ENCODE assay signal across 9 mouse cellular contexts in the genomic region with DNA sequence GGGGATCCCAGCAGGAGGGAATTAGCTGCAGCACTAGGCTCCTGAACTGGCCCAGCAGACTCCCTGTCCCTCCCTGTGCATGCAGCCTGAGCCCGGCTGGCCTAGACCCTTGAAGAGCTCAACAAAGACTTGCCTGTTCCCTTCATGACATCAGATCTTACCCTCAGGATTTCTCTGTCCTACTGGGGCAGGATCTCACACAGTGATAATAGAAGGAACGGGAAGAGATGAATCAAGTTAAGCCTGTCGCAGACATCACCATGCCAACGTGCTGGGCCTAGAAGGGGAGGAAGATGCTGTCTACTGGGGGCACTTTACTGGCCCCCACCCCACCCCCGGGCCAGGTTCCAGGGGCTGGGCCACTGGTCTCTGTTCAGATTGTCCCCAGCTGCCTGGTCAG. TPM values are rescaled to one million over a fixed set of nuclear protein-coding genes. Genes with fewer than 3 reads are reported as not detected.
DNase-seq lines count a peak whose midpoint lies in the region; ATAC-seq and TF ChIP-seq lines count a peak whose summit lies in the region.
"Had no signal": no experiment of that assay in that cellular context is flagged by ENCODE, and none has a peak within 500 bp of the region (broad histone marks: within the 10 kb centered on the region; RNA-seq: fewer than 3 reads in every experiment).

No protein-coding gene starts in this region.

- DNase-seq in left cerebral cortex, adult 2 months (ENCODE audit: extremely low spot score in 1 of 2, low spot score in 2 of 2), result no peak
- DNase-seq in left cerebral cortex, postnatal 25 days (ENCODE audit: low spot score in 2 of 2), result no peak
- DNase-seq in forebrain, embryonic 11.5 days (ENCODE audit: low spot score), result peak; percentile 60
- DNase-seq in cerebellum, postnatal 36 days, result no peak
- no peak for DNase-seq in adrenal gland, adult (ENCODE audit: inconsistent age in 2 of 2, low spot score in 1 of 2)

- intact Hi-C loops in left cerebral cortex, adult 2 months (cut with DNase I), result no loop called here
- intact Hi-C loops in left cerebral cortex, postnatal 25 days (cut with DNase I), result loop anchor here (2.0 kb wide), 1 partner anchor 52 kb away; a partner anchor contains a TSS

- no peaks in the 10 kb centered on the region for H3K36me3 ChIP-seq in forebrain, embryonic 11.5 days (ENCODE audit: control insufficient read depth, insufficient read depth, low read length)
- H3K36me3 ChIP-seq in hindbrain, embryonic 15.5 days, result no peaks in the 10 kb centered on the region
- no peaks in the 10 kb centered on the region for H3K36me3 ChIP-seq in neural tube, embryonic 15.5 days
- H3K36me3 ChIP-seq: G1E had no signal

- peaks cover 6% of the 10 kb centered on the region; the same call in 1 of the 2 replicates for H3K4me1 ChIP-seq in forebrain, embryonic 11.5 days (replicated peaks; ENCODE audit: control insufficient read depth, insufficient read depth, low read length)
- peaks cover 36% of the 10 kb centered on the region for H3K4me1 ChIP-seq in hindbrain, embryonic 15.5 days (replicated peaks)
- H3K4me1 ChIP-seq in neural tube, embryonic 15.5 days, result peaks cover 43% of the 10 kb centered on the region

- no peak for TF ChIP-seq CTCF in left cerebral cortex, adult 2 months (IDR thresholded peaks at IDR 0.05)

- no peaks in the 10 kb centered on the region for H3K27me3 ChIP-seq in forebrain, embryonic 11.5 days (ENCODE audit: control insufficient read depth, insufficient read depth, low read length)
- H3K27me3 ChIP-seq in hindbrain, embryonic 15.5 days, result no peaks in the 10 kb centered on the region
- H3K27me3 ChIP-seq in neural tube, embryonic 15.5 days (replicated peaks), result no peaks in the 10 kb centered on the region

- WGBS in forebrain, embryonic 11.5 days, result 9% methylated on average over 5 of the region's 5 CpGs
- 16% methylated on average over 5 of the region's 5 CpGs for WGBS in hindbrain, embryonic 15.5 days
- WGBS in neural tube, embryonic 15.5 days, result 20% methylated on average over 5 of the region's 5 CpGs

- no peak overlapping the region for H3K4me3 ChIP-seq in left cerebral cortex, adult 2 months
- H3K4me3 ChIP-seq in forebrain, embryonic 11.5 days (ENCODE audit: low read depth, low read length), result no peak overlapping the region
- no peak overlapping the region for H3K4me3 ChIP-seq in hindbrain, embryonic 15.5 days
- no peak overlapping the region for H3K4me3 ChIP-seq in neural tube, embryonic 15.5 days (replicated peaks)

- no peaks in the 10 kb centered on the region for H3K9me3 ChIP-seq in forebrain, embryonic 11.5 days (ENCODE audit: control insufficient read depth, low read length)
- H3K9me3 ChIP-seq in hindbrain, embryonic 15.5 days, result no peaks in the 10 kb centered on the region
- no peaks in the 10 kb centered on the region for H3K9me3 ChIP-seq in neural tube, embryonic 15.5 days (replicated peaks)

- H3K4me2 ChIP-seq in forebrain, embryonic 11.5 days (ENCODE audit: low read depth, low read length, severe bottlenecking), result no peak overlapping the region
- H3K4me2 ChIP-seq in hindbrain, embryonic 15.5 days, result no peak overlapping the region
- no peak overlapping the region for H3K4me2 ChIP-seq in neural tube, embryonic 15.5 days

- peak overlapping the region; percentile 81 for H3K27ac ChIP-seq in left cerebral cortex, adult 2 months
- H3K27ac ChIP-seq in forebrain, embryonic 11.5 days (ENCODE audit: low read depth, low read length), result no peak overlapping the region
- H3K27ac ChIP-seq in hindbrain, embryonic 15.5 days (replicated peaks), result peak overlapping the region; percentile 40; the same call in 1 of the 2 replicates
- peak overlapping the region; percentile 42 for H3K27ac ChIP-seq in neural tube, embryonic 15.5 days (replicated peaks)

- ATAC-seq in forebrain, embryonic 11.5 days (replicated peaks; ENCODE audit: low FRiP score), result peak; percentile 71
- ATAC-seq in hindbrain, embryonic 15.5 days (ENCODE audit: low FRiP score, low read depth), result peak; percentile 78
- ATAC-seq in neural tube, embryonic 15.5 days (ENCODE audit: low FRiP score), result peak; percentile 72
- ATAC-seq in granulocyte monocyte progenitor cell, adult 5-6 weeks (replicated peaks; ENCODE audit: poor library complexity, severe bottlenecking), result no peak

- no peak overlapping the region for H3K9ac ChIP-seq in forebrain, embryonic 11.5 days (ENCODE audit: low read length)
- H3K9ac ChIP-seq in hindbrain, embryonic 15.5 days, result no peak overlapping the region
- H3K9ac ChIP-seq in neural tube, embryonic 15.5 days (replicated peaks), result no peak overlapping the region

RNA-seq across cellular contexts. Expression of a gene that starts 53.1 kb away (rescaled TPM):
- 100 to 1,000 TPM; 174 to 176 TPM for total RNA-seq in left cerebral cortex, adult 2 months (2021)
- total RNA-seq in left cerebral cortex, postnatal 25 days (2021), result 100 to 1,000 TPM; 206 to 223 TPM
- polyA plus RNA-seq in forebrain, embryonic 11.5 days (2014; fragmentation: Nextera tagmentation; extraction: Ambion mirVana), result 10.7 and 12.9 TPM in 2 replicates
- 47.0 and 57.8 TPM in 2 replicates for polyA plus RNA-seq in hindbrain, embryonic 15.5 days (2015; fragmentation: Nextera tagmentation; extraction: Ambion mirVana)
- polyA plus RNA-seq in neural tube, embryonic 15.5 days (2015; fragmentation: Nextera tagmentation; extraction: Ambion mirVana), result 58.2 and 59.1 TPM in 2 replicates
- total RNA-seq in granulocyte monocyte progenitor cell, adult 5-6 weeks (2014; fragmentation: Nextera tagmentation), result 6.4 and 9.3 TPM in 2 replicates
- 4.4 and 6.7 TPM in 2 replicates for total RNA-seq in granulocyte monocyte progenitor cell, adult 5-6 weeks (2017)
- polyA plus RNA-seq: G1E had no signal

Comparison
In these comparisons a context has a peak if more than half of its experiments do, and no peak if none do; other contexts are left out.
1. RNA of a gene that starts 53.1 kb away (total RNA-seq): 206 to 223 TPM in left cerebral cortex, postnatal 25 days and 174 to 176 TPM in left cerebral cortex, adult 2 months; 4.4 to 9.3 TPM in granulocyte monocyte progenitor cell, adult 5-6 weeks; every median in the first group is over 10 times any median in the second.